Mouse (Mus musculus): ENCODE measurements around the gene Cep57. TPM values are rescaled to one million over a fixed set of nuclear protein-coding genes. Genes with fewer than 3 reads are reported as not detected.
"Not testable (repeated sequence)": the region's sequence is repeated elsewhere in the genome, so short reads cannot be mapped to it uniquely, and the experiment has no call there.

Gene Cep57
- total RNA-seq, 2 experiments from 2014 or later = 17.8 to 24.7 TPM

DNA sequence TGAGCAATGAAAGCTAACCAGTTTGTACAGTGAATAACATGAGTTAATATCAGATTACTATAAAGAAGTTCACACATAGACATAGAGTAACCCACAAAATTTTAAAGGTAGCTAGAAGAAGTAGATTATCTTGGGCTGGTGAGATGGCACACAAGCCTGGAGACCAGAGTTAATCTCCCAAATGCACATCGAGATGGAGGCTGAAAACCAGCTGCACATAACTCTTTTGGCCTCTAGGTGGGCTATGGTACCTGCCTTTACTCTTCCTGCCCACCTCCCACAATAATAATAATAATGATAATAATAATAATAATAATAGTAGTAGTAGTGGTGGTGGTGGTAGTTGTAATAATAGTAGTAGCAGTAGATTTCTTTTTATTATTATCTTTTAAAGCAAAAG lies 32.6 kb downstream of the Cep57 start:
- DNase-seq = no peak

DNA sequence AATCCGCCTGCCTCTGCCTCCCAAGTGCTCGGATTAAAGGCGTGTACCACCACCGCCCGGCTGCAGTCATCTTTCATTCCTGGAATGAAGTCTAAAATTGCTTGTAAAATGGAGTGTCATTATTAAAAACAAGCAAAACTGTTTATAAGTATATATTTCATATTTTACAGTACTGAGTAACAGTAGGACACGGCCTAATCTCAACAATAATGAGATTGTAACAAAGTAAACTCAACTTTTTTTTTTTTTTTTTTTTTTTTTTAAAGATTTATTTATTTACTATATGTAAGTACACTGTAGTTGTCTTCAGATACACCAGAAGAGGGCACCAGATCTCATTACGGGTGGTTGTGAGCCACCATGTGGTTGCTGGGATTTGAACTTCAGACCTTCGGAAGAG lies 36.0 kb downstream of the Cep57 start:
- not testable (repeated sequence) for DNase-seq

DNA sequence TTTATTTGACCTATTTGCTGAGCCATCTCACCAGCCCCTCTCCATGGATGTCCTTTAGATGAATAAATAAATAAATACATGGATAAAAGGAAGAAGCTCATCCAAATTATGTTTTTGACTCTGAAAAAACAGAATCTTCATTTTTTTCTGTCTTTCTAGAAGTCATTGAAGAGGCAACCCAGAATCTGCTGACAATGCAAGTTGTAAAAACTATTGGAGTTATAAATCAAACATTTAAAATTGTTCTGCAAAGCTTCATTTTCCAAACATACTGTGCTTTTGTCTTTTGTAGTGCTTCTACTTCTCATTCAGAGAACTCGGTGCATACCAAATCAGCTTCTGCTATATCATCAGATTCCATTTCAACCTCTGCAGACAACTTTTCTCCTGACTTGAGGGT lies 44.9 kb downstream of the Cep57 start:
- no peak for DNase-seq

DNA sequence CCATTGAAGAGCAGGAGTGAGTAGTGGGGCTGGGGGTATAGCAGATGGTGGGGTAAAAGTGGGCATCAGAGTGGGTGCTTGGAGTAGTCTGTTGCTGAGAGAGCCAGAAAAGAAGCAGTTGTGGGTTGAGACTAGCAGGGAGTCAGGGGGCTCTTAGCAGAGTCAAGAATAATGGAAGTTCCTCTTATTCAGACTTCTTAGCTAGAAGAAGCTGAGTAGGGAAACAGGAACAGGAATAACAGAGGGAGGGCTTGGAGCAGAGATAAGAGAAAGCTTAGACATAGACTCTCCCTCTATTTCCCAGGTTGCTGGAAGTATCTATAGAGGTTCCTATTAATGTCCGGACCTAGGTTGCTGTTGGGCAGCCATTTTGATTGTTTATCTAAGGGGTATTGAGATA lies 52.2 kb downstream of the Cep57 start:
- no peak for DNase-seq

DNA sequence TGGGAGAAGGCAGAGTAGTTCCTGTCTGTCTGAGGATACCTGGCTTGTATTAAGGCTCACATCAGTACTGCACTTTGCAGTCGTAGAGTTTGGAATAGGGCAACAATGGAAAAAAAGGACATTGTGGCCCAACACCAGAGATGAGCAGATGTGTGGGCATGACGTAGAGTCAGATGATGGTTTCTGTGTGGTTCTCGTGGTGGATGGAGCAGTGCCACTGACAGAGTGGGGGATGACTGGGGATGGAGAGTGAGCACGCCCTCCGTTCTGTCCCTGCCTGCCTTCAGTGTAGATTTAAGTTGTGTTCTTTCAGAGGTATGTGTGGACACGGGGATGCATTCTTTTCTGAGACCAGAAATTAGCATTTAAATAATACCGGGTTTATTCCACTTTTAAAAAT lies 60.3 kb downstream of the Cep57 start:
- no peak for DNase-seq

DNA sequence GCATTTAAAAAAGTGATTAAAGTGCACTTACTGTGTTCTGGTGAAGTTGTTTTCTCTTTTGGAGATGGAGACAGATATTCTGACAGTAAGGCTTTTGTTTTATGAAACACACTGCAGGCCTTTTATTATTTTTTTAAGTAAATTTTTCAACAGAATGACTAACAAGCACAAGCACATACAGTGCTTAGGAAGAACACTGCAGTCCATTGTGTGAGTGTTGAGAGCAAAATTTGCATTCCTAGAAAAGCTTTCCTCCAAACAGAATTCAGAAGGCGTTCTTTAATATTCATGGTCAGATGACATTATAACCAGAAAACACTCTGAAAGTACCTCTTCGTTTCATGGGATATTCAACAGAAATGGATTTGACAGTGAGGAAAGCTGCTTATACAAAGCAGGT lies 61.3 kb downstream of the Cep57 start:
- DNase-seq = no peak

DNA sequence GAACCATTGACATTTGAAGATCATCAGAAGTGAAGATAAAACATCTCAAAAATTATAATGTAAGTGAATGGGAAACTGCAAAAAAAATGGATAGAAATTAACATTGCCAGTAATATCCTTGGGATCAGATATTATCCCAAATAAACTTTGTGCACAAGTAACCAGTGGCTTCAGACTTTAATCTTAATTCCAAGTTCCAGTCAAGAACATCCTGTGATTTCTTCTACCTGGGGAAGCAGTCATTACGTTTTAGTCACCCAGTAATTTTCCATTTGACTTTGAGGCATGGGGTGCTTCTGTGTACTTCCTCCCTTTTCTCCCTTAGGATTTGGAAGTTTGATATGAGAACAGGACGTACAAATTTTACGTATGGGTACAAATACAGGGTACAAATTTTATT lies 66.5 kb downstream of the Cep57 start:
- DNase-seq = no peak

Other genes starting within 250 kb of the Cep57 start
- gene Mtmr2, start 78.7 kb downstream of the Cep57 start, total RNA-seq (2021) = 10 to 100 TPM; 63.3 to 72.3 TPM
- gene Fam76b, start 609 bp upstream of the Cep57 start, total RNA-seq (2021) = 10 to 100 TPM; 20.0 to 32.4 TPM

All from adrenal gland, postnatal 10 days (tissue).